Mouse (Mus musculus): ENCODE measurements around the gene Ppif. TPM values are rescaled to one million over a fixed set of nuclear protein-coding genes. Genes with fewer than 3 reads are reported as not detected.

The Ppif gene
- polyA plus RNA-seq, 1 experiment from 2014 or later = 108 TPM

- peak; percentile 54; the same call in 1 of the 2 replicates for ATAC-seq (replicated peaks; ENCODE audit: insufficient number of reproducible peaks, insufficient read depth, low FRiP score, low read depth)
- Histone ChIP-seq H3K9ac (no peak overlapping the region), H3K36me3 (peaks cover 9% of the 10 kb centered on the region), H3K4me1 (replicated peaks) (peaks cover 27% of the 10 kb centered on the region), H3K9me3 (replicated peaks) (no peaks in the 10 kb centered on the region), H3K27ac (peak overlapping the region; percentile 49), H3K4me3 (no peak overlapping the region), H3K4me2 (no peak overlapping the region), H3K27me3 (no peaks in the 10 kb centered on the region)
- 6% methylated on average over 2 of the region's 2 CpGs for WGBS
These were observed 24.5 kb downstream of the Ppif start for GRCm38 (mm10) chr14:25718471-25718870.

- Histone ChIP-seq H3K4me1 (replicated peaks) (peaks cover 30% of the 10 kb centered on the region), H3K36me3 (peaks cover 8% of the 10 kb centered on the region), H3K9ac (no peak overlapping the region), H3K9me3 (replicated peaks) (no peaks in the 10 kb centered on the region), H3K27me3 (no peaks in the 10 kb centered on the region), H3K27ac (peak overlapping the region; percentile 49), H3K4me3 (no peak overlapping the region), H3K4me2 (no peak overlapping the region)
- no peak for ATAC-seq (replicated peaks; ENCODE audit: insufficient number of reproducible peaks, insufficient read depth, low FRiP score, low read depth)
- 68% methylated on average over 9 of the region's 9 CpGs for WGBS
These were observed 25.4 kb downstream of the Ppif start for GRCm38 (mm10) chr14:25719371-25719770.

DNA sequence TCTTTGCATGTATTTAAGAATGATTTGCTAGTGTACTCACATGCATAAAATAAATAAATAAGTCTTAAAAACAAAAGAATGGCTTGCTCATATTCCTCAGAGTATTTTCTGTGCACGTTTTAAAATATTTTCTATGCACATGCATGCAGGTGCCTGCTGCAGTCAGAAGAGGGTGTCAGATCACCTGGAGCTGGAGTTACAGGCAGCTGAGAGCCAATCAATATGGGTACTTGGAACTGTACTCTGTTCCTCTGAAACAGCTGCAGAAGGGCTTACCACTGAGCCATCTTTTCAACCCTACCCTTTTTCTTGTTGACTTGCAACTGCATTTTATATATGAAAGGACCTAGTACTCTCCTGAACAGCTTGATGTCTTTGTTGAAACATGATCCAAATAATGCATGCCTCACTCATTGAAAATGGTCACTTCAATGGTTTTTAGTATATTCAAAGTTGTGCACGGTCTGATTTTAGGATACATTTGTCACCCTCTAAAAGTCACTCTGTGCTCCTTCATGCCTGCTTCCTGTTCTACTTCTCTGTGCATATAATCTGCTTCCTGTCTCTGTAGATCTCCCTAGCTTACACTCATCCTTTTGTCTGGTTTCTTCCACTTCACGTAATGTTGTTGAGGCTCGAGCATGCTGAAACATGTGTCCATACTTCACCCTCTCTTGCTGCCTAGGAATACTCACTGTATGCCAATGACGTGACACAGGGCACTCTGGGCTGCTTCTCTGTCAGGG, 27.2 kb downstream of the Ppif start:
- no peaks in the 10 kb centered on the region for H3K27me3 ChIP-seq
- H3K9me3 ChIP-seq (replicated peaks) = no peaks in the 10 kb centered on the region
- H3K36me3 ChIP-seq = no peaks in the 10 kb centered on the region; the same call in 1 of the 2 replicates
- H3K27ac ChIP-seq = no peak overlapping the region
- no peak overlapping the region for H3K4me2 ChIP-seq
- WGBS = 76% methylated on average over 5 of the region's 5 CpGs
- H3K4me1 ChIP-seq (replicated peaks) = peaks cover 48% of the 10 kb centered on the region
- no peak overlapping the region for H3K4me3 ChIP-seq
- ATAC-seq (replicated peaks; ENCODE audit: insufficient number of reproducible peaks, insufficient read depth, low FRiP score, low read depth) = no peak
- H3K9ac ChIP-seq = no peak overlapping the region

DNA sequence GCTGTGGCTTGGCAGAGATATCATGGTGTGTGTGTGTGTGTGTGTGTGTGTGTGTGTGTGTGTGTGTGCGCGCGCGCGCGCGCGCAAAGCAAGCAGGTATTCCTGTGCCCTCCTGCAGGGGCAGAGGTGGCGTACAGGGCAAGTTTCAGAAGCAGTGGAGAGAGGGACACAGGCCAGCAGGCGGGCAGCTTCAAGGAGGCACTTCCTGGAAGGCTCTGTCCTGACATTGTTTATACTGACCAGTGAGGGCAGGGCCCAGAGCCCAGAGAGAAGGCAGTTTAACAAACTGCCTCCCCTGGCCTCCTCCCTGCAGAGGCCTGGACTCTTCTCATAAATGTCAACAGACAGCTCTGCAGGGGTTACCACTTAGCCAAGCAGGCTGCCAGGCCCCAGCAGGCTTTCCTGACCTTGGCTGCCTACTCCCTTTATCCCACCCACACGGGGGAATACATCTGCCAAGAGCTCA, 31.1 kb downstream of the Ppif start:
- no peak overlapping the region for H3K9ac ChIP-seq
- H3K36me3 ChIP-seq = no peaks in the 10 kb centered on the region; the same call in 1 of the 2 replicates
- no peak overlapping the region for H3K4me2 ChIP-seq
- no peak overlapping the region for H3K4me3 ChIP-seq
- no peaks in the 10 kb centered on the region for H3K27me3 ChIP-seq
- peak; percentile 76 for ATAC-seq (replicated peaks; ENCODE audit: insufficient number of reproducible peaks, insufficient read depth, low FRiP score, low read depth)
- peaks cover 37% of the 10 kb centered on the region for H3K4me1 ChIP-seq (replicated peaks)
- no peaks in the 10 kb centered on the region for H3K9me3 ChIP-seq (replicated peaks)
- H3K27ac ChIP-seq = peak overlapping the region; percentile 63
- 59% methylated on average over 11 of the region's 11 CpGs for WGBS

GRCm38 (mm10) chr14:25725690-25726089, 31.7 kb downstream of the Ppif start:
- ATAC-seq (replicated peaks; ENCODE audit: insufficient number of reproducible peaks, insufficient read depth, low FRiP score, low read depth) = no peak
- no peak overlapping the region for H3K9ac ChIP-seq
- WGBS = 25% methylated on average over 4 of the region's 4 CpGs

DNA sequence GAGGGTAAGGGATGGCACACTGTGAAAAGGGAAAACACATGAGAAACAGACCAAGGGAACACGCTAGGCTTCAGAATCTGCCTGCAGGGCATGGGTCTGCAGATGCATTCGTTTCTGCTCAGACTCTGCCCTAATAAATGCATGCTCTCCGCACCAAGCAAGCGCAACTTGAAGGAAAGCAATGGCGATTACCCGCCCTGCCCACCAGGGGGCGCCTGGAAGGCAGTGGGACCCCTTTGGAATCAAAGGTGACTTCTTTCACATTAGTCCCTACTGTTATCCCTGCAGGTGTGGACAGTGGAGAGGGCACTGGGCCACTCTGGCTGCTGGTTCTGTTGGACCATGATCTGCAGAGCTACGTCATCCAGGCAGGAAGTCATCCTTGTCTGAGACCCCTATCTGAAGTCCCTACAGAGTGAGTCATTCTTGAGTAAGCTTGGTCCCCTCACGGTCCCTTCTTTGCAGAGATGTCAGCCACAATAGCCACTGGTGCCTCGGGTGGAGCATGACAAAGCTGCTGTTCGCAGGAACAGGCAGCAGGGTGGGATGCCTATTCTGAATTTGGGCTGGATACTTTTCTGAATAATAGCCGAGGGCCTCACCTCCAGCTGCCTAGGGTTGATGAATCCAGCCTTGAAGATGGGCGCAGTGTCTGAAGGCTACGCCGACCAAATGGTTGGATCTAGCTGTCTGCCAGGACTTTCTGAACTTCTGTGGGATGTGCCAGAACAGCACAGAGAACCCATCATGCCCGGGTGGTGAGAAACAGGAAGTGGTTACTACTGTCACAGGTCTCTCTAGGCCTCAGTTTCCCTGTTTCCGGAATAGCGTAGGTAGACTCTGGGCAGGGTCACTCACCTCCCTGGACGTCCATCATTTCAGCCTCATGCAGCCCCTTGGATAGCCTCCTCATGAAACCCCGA, 32.5 kb downstream of the Ppif start:
- WGBS = 51% methylated on average over 20 of the region's 20 CpGs
- Histone ChIP-seq H3K4me2 (no peak overlapping the region), H3K4me3 (no peak overlapping the region), H3K27me3 (no peaks in the 10 kb centered on the region), H3K9me3 (replicated peaks) (no peaks in the 10 kb centered on the region), H3K27ac (peak overlapping the region; percentile 63), H3K36me3 (no peaks in the 10 kb centered on the region), H3K4me1 (replicated peaks) (peaks cover 37% of the 10 kb centered on the region), H3K9ac (no peak overlapping the region)
- no peak; the same call in 1 of the 2 replicates for ATAC-seq (replicated peaks; ENCODE audit: insufficient number of reproducible peaks, insufficient read depth, low FRiP score, low read depth)

More at GRCm38 (mm10) chr14:25725690-25726089, 31.7 kb downstream of the Ppif start:
- Histone ChIP-seq H3K27me3 (no peaks in the 10 kb centered on the region), H3K27ac (peak overlapping the region; percentile 63), H3K4me1 (replicated peaks) (peaks cover 37% of the 10 kb centered on the region), H3K4me3 (no peak overlapping the region), H3K36me3 (no peaks in the 10 kb centered on the region; the same call in 1 of the 2 replicates), H3K9me3 (replicated peaks) (no peaks in the 10 kb centered on the region), H3K4me2 (no peak overlapping the region)

GRCm38 (mm10) chr14:25727149-25727510, 33.2 kb downstream of the Ppif start:
- 65% methylated on average over 5 of the region's 5 CpGs for WGBS
- Histone ChIP-seq H3K4me1 (replicated peaks) (peaks cover 37% of the 10 kb centered on the region), H3K4me3 (no peak overlapping the region), H3K27me3 (no peaks in the 10 kb centered on the region), H3K27ac (0 out of 2 replicates have a peak overlapping the region, but pooled peaks have one; percentile 7), H3K9ac (no peak overlapping the region), H3K9me3 (replicated peaks) (no peaks in the 10 kb centered on the region), H3K36me3 (no peaks in the 10 kb centered on the region), H3K4me2 (no peak overlapping the region)
- ATAC-seq (replicated peaks; ENCODE audit: insufficient number of reproducible peaks, insufficient read depth, low FRiP score, low read depth) = no peak

DNA sequence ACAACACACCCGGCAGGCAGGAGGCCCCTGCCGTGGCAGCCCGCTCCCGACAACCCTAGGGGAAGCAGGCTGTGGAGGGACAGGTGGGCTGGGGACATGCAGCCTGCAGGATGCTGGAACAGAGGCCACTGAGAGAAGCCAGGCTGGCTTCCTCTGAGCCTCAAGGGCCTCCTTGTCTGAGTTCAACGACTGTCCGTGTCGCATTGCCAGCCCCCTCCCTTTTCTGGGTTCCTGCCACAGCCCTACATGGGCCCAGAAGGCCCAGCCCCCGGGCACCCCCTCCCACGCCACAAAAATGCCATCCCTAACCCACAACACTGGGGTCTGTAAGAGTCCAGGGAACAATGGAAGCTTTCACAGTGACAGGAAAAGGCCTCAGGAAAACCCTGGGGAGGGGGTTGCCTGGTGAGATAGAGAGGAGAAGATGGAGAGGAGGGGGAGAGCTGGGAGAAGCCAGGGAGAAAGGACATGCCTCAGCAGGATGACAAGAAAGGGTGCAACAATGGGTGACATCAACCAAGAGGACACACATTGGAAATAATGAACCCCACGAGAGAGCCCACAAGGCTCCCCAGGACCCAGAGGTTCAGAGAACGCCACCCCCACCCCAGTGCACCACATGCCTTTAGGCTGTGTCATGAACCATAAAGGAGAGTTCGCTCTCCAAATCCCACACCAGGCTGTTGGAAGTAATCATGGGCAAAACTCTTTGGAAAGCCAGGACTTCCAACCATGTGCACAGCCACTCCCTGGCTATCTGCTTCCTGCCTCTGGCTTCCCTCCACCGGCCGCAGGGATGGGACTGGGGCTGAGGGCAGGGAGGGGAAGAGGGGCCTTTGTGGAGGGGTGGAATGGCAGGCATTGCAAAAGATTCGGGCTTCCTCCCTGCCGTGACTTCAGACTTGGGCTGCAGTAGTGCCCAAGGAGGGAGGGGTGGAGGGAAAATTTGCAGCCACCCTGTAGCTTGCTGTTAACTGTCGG, 41.1 kb downstream of the Ppif start:
- no peaks in the 10 kb centered on the region for H3K27me3 ChIP-seq
- 0 out of 2 replicates have a peak overlapping the region, but pooled peaks have one; percentile 9 for H3K4me2 ChIP-seq
- H3K4me1 ChIP-seq (replicated peaks) = peaks cover 58% of the 10 kb centered on the region
- no peak overlapping the region for H3K4me3 ChIP-seq
- WGBS = 32% methylated on average over 17 of the region's 17 CpGs
- no peaks in the 10 kb centered on the region for H3K9me3 ChIP-seq (replicated peaks)
- H3K27ac ChIP-seq = peak overlapping the region; percentile 94
- H3K36me3 ChIP-seq = no peaks in the 10 kb centered on the region
- ATAC-seq (replicated peaks; ENCODE audit: insufficient number of reproducible peaks, insufficient read depth, low FRiP score, low read depth) = peak; percentile 12
- peak overlapping the region; percentile 22; the same call in 1 of the 2 replicates for H3K9ac ChIP-seq

GRCm38 (mm10) chr14:25736140-25736539, 42.2 kb downstream of the Ppif start:
- no peak for ATAC-seq (replicated peaks; ENCODE audit: insufficient number of reproducible peaks, insufficient read depth, low FRiP score, low read depth)
- Histone ChIP-seq H3K9me3 (replicated peaks) (no peaks in the 10 kb centered on the region), H3K36me3 (no peaks in the 10 kb centered on the region), H3K4me2 (0 out of 2 replicates have a peak overlapping the region, but pooled peaks have one; percentile 5), H3K9ac (peak overlapping the region; percentile 22; the same call in 1 of the 2 replicates), H3K27ac (peak overlapping the region; percentile 94), H3K27me3 (no peaks in the 10 kb centered on the region), H3K4me1 (replicated peaks) (peaks cover 69% of the 10 kb centered on the region), H3K4me3 (no peak overlapping the region)
- 65% methylated on average over 3 of the region's 3 CpGs for WGBS

DNA sequence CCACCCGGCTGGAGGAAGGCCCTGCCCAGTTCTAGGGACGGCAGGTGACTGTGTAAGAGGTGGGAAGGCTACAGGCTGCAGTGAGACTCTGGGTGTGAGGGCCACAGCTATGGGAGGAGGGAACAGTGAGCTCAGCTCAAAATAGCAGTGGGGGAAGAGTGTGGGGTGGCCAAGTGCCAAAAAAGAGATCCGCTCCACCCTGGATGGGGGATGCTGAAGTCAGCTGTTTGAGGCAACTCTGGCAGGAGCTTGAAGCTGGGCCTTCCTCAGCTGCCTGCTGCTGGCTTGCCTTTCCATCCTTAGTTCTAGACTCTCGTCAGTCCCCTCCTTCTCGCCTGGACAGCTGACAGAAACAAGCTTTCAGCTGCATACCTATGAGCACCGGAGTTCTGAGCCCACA, 42.6 kb downstream of the Ppif start:
- no peaks in the 10 kb centered on the region for H3K9me3 ChIP-seq (replicated peaks)
- H3K4me2 ChIP-seq = 0 out of 2 replicates have a peak overlapping the region, but pooled peaks have one; percentile 7
- 0 out of 2 replicates have a peak overlapping the region, but pooled peaks have one; percentile 22 for H3K9ac ChIP-seq
- H3K4me3 ChIP-seq = no peak overlapping the region
- peak; percentile 85 for ATAC-seq (replicated peaks; ENCODE audit: insufficient number of reproducible peaks, insufficient read depth, low FRiP score, low read depth)
- 13% methylated on average over 6 of the region's 6 CpGs for WGBS
- no peaks in the 10 kb centered on the region for H3K36me3 ChIP-seq
- H3K4me1 ChIP-seq (replicated peaks) = peaks cover 74% of the 10 kb centered on the region
- no peaks in the 10 kb centered on the region for H3K27me3 ChIP-seq
- peak overlapping the region; percentile 94 for H3K27ac ChIP-seq

All from heart, embryonic 15.5 days (tissue).